ENCODE assay signal across 9 mouse cellular contexts in the genomic region with DNA sequence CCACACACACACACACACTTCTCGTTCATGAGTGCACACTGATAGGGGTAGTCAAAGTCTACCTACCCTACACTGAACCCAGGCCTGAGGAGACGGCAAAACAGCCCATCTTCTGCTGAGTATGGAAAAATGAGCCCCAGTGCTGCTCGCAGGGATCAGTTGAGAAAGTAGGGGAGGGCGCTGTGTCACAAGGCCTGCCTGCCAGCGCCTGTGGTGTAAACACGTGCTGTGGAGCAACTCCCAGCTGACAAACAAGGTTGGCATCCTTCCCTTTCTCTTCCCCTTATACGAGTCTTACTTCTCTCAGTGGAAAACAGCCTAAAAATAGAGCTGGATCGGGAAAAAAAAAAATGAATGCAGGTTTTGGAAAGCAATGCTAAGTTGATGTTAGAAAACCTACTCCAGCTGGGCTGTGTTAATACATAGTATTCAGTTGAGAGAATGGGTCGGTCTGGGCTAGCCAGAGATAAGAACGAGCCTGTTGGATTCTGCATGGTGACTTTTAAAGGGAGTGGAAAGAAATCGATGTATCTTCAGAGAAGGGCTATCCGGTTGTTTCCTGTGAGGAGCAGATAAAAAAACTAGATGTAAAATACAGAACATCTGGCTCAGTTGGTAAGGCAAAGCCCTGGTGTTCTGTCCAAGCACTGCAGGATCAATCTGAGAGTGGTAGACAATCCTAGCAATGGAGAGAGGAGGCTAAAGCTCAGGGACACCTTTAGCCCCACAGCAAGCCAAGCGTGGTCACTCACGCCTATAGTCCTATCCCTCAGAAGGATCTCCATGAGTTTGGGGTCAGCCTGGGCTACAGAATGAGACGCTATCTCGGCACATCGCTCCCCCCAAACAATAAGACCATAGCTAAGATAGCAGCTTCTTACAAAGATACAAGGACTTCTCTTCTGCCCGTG. TPM values are rescaled to one million over a fixed set of nuclear protein-coding genes. Genes with fewer than 3 reads are reported as not detected.
A peak's percentile ranks its signal among the peaks of the same experiment; 100 is the strongest.
DNase-seq lines count a peak whose midpoint lies in the region; ATAC-seq and TF ChIP-seq lines count a peak whose summit lies in the region.
"Had no signal": no experiment of that assay in that cellular context is flagged by ENCODE, and none has a peak within 500 bp of the region (broad histone marks: within the 10 kb centered on the region; RNA-seq: fewer than 3 reads in every experiment).

No protein-coding gene starts in this region.

- H3K4me2 ChIP-seq in forebrain, postnatal 0 days (ENCODE audit: low read depth): no peak overlapping the region
- no peak overlapping the region for H3K4me2 ChIP-seq in forebrain, embryonic 11.5 days (ENCODE audit: low read depth, low read length, severe bottlenecking)

- TF ChIP-seq CTCF in forebrain, postnatal 0 days (IDR thresholded peaks at IDR 0.05; ENCODE audit: low read depth): no peak
- no peak for TF ChIP-seq CTCF in thymus, adult 2 months (IDR thresholded peaks at IDR 0.05; ENCODE audit: borderline replicate concordance, control insufficient read depth, extremely low read depth, insufficient read depth, low read length, poor library complexity)

- DNase-seq in forebrain, postnatal 0 days: peak; percentile 43
- no peak for DNase-seq in forebrain, embryonic 11.5 days (ENCODE audit: low spot score)
- peak; percentile 33 for DNase-seq in Muller cell, postnatal 12 days (ENCODE audit: inconsistent ontology term)
- peak; percentile 42 for DNase-seq in gastrocnemius, postnatal 10 days
- peak; percentile 52 to 89 for DNase-seq in kidney, postnatal 25 days
- DNase-seq in cerebellum, postnatal 4 days (ENCODE audit: low spot score in 2 of 2): no peak
- no peak for DNase-seq in thymus, adult 2 months

- 0 out of 2 replicates have a peak, but pooled peaks cover 4% of the 10 kb centered on the region for H3K4me1 ChIP-seq in forebrain, postnatal 0 days (ENCODE audit: insufficient read depth)
- H3K4me1 ChIP-seq in forebrain, embryonic 11.5 days (replicated peaks; ENCODE audit: control insufficient read depth, insufficient read depth, low read length): no peaks in the 10 kb centered on the region
- no peaks in the 10 kb centered on the region for H3K4me1 ChIP-seq in thymus, adult 2 months (replicated peaks; ENCODE audit: control insufficient read depth, insufficient read depth, low read length)

- WGBS in forebrain, postnatal 0 days: 59% methylated on average over 18 of the region's 18 CpGs
- 74% methylated on average over 18 of the region's 18 CpGs for WGBS in forebrain, embryonic 11.5 days
- WGBS in thymus, adult 2 months: 91% methylated on average over 18 of the region's 18 CpGs

- H3K9ac ChIP-seq in forebrain, postnatal 0 days: no peak overlapping the region
- no peak overlapping the region for H3K9ac ChIP-seq in forebrain, embryonic 11.5 days (ENCODE audit: low read length)

- no peaks in the 10 kb centered on the region for H3K36me3 ChIP-seq in forebrain, postnatal 0 days (ENCODE audit: insufficient read depth)
- H3K36me3 ChIP-seq in forebrain, embryonic 11.5 days (ENCODE audit: control insufficient read depth, insufficient read depth, low read length): no peaks in the 10 kb centered on the region
- H3K36me3 ChIP-seq in thymus, adult 2 months (ENCODE audit: control insufficient read depth, insufficient read depth, low read length): no peaks in the 10 kb centered on the region

- no peak overlapping the region for H3K4me3 ChIP-seq in forebrain, postnatal 0 days (ENCODE audit: low read depth, low read length)
- no peak overlapping the region for H3K4me3 ChIP-seq in forebrain, embryonic 11.5 days (ENCODE audit: low read depth, low read length)
- H3K4me3 ChIP-seq in thymus, adult 2 months (ENCODE audit: control insufficient read depth, insufficient read depth, low read length): no peak overlapping the region
- H3K4me3 ChIP-seq: erythroblast, embryonic 14.5 days had no signal

- no peak overlapping the region for H3K27ac ChIP-seq in forebrain, postnatal 0 days (ENCODE audit: low read depth, low read length)
- no peak overlapping the region for H3K27ac ChIP-seq in forebrain, embryonic 11.5 days (ENCODE audit: low read depth, low read length)
- no peak overlapping the region for H3K27ac ChIP-seq in thymus, adult 2 months (ENCODE audit: control insufficient read depth, insufficient read depth, low read length)

- no peak for TF ChIP-seq POLR2A in thymus, adult 2 months (IDR thresholded peaks at IDR 0.05; ENCODE audit: control insufficient read depth, extremely low read depth, insufficient read depth, low read length, poor library complexity)

- H3K9me3 ChIP-seq in forebrain, postnatal 0 days (ENCODE audit: low read length): no peaks in the 10 kb centered on the region
- H3K9me3 ChIP-seq in forebrain, embryonic 11.5 days (ENCODE audit: control insufficient read depth, low read length): no peaks in the 10 kb centered on the region

- no peaks in the 10 kb centered on the region for H3K27me3 ChIP-seq in forebrain, postnatal 0 days (ENCODE audit: insufficient read depth, low read length)
- no peaks in the 10 kb centered on the region for H3K27me3 ChIP-seq in forebrain, embryonic 11.5 days (ENCODE audit: control insufficient read depth, insufficient read depth, low read length)
- H3K27me3 ChIP-seq in thymus, adult 2 months (ENCODE audit: control insufficient read depth, insufficient read depth, low read length): no peaks in the 10 kb centered on the region

- ATAC-seq in forebrain, postnatal 0 days: peak; percentile 73
- no peak for ATAC-seq in forebrain, embryonic 11.5 days (replicated peaks; ENCODE audit: low FRiP score)
- peak; percentile 90 for ATAC-seq in megakaryocyte-erythroid progenitor cell, adult 5-6 weeks (replicated peaks; ENCODE audit: low FRiP score, low TSS enrichment, poor library complexity, severe bottlenecking)

RNA-seq across cellular contexts. Expression of gene Pfkfb3, which starts 40.6 kb away (rescaled TPM):
- 19.2 and 22.5 TPM in 2 replicates for total RNA-seq in forebrain, postnatal 0 days (2014; rRNA removed)
- 21.0 and 28.9 TPM in 2 replicates for polyA plus RNA-seq in forebrain, postnatal 0 days (2015; fragmentation: Nextera tagmentation; extraction: Ambion mirVana)
- 14.1 and 18.4 TPM in 2 replicates for polyA plus RNA-seq in forebrain, embryonic 11.5 days (2014; fragmentation: Nextera tagmentation; extraction: Ambion mirVana)
- total RNA-seq in gastrocnemius, postnatal 10 days (2021): 10 to 100 TPM; 19.3 to 21.5 TPM
- total RNA-seq in megakaryocyte-erythroid progenitor cell, adult 5-6 weeks (2014; fragmentation: Nextera tagmentation): 5.4 and 7.9 TPM in 2 replicates
- 6.2 and 12.1 TPM in 2 replicates for total RNA-seq in megakaryocyte-erythroid progenitor cell, adult 5-6 weeks (2017)
- 46.1 and 47.2 TPM in 2 replicates for polyA plus RNA-seq in thymus, adult 2 months (2012; rRNA removed)

Comparison
In these comparisons a context has a peak if more than half of its experiments do, and no peak if none do; other contexts are left out.
1. DNase-seq: peak in forebrain, postnatal 0 days (single experiment), Muller cell, postnatal 12 days (single experiment), gastrocnemius, postnatal 10 days (single experiment) and kidney, postnatal 25 days (2 of 2); none in forebrain, embryonic 11.5 days (single experiment), cerebellum, postnatal 4 days (0 of 2) and thymus, adult 2 months (single experiment).